Mouse (Mus musculus): ENCODE data around the gene Olfr1335.
"Not testable (repeated sequence)": the region's sequence is repeated elsewhere in the genome, so short reads cannot be mapped to it uniquely, and the experiment has no call there.

Olfr1335 gene

DNA sequence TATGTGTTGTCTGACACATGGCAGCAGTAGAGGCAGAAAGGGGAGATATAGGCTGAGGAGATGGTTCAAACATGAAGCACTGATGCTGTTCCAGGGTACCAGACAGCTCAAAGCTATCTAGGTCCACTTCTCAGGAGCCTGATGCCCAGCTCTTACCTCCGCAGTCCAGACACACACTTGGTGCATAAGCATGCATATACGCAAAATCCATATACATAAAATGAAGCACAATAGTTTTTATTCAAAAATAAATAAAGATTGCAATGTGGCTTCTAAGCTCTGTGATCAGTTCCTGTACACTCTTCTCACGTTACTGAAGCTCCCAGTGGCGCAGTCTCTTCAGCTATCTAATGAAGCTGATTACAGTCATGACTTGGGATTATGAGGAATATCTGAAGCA lies at the start of gene Olfr1335:
Olfr1335 (minus strand) TSS at position 101 of the 400 bp plus-strand sequence.
- no peak for DNase-seq

GRCm38 (mm10) chr4:118836179-118836578 lies 26.4 kb upstream of the Olfr1335 start, which contains the start of gene Olfr1333:
Olfr1333 (minus strand) TSS chr4:118836279.
- no peak for DNase-seq

GRCm38 (mm10) chr4:118818921-118819320 lies 9.2 kb upstream of the Olfr1335 start:
- DNase-seq: no peak

DNA sequence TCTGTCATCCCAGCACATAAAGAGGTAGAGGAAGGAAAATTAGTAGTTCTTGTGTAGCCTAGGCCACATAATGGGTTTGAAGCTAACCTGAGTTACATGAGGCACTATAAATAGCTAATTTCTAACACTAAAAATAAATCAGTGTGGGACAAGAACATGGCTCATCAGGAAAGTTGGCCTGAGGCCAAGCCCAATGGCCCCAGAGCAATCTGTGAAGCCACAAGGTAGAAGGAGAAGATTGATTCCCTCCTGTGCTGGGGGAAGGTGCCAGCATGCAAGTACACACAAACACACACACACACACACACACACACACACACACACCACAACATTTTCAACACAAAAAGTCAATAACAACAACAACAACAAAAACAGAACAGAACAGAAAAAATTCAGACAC lies 16.9 kb downstream of the Olfr1335 start:
- not testable (repeated sequence) for DNase-seq

- no peak for DNase-seq
Measured at GRCm38 (mm10) chr4:118782486-118782885, 27.3 kb downstream of the Olfr1335 start, which contains the start of gene Olfr1337. Olfr1337 (minus strand) TSS chr4:118782586.
